ENCODE assay signal across 23 mouse cellular contexts in the genomic region with DNA sequence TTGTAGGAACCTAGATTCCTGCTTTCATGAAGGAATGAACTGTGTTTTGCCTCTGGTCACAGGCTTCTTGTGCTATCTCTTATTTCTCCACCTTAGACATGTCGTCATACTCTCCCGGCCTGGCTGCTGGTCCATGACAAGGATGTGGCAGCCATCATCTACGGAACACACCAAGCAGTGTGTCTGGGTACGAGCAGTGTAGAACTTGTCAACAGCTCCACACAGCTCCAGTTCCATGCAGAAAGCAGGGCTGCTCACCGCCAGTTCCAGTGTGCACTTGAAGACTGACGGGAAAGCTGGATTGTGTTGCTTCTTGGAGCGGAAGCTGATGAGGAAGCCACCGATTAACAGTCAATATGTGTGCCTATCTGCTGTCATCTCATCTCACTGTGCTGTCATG.
A peak's percentile ranks its signal among the peaks of the same experiment; 100 is the strongest.
DNase-seq lines count a peak whose midpoint lies in the region; ATAC-seq lines count a peak whose summit lies in the region.
"Had no signal": no experiment of that assay in that cellular context is flagged by ENCODE, and none has a peak within 500 bp of the region (broad histone marks: within the 10 kb centered on the region; RNA-seq: fewer than 3 reads in every experiment).

No protein-coding gene starts in this region.

- peak overlapping the region; percentile 37; the same call in 1 of the 2 replicates for H3K27ac ChIP-seq in heart, embryonic 10.5 days
- H3K27ac ChIP-seq in heart, embryonic 13.5 days (replicated peaks): peak overlapping the region; percentile 58
- H3K27ac ChIP-seq in heart, embryonic 16.5 days (ENCODE audit: low read length): no peak overlapping the region
- H3K27ac ChIP-seq: forebrain, embryonic 10.5 days; forebrain, embryonic 13.5 days; hindbrain, embryonic 12.5 days; hindbrain, embryonic 15.5 days had no signal

- H3K4me3 ChIP-seq in heart, embryonic 10.5 days: no peak overlapping the region
- H3K4me3 ChIP-seq in heart, embryonic 13.5 days: no peak overlapping the region
- no peak overlapping the region for H3K4me3 ChIP-seq in heart, embryonic 16.5 days (ENCODE audit: low read length)
- H3K4me3 ChIP-seq: forebrain, embryonic 10.5 days; forebrain, embryonic 13.5 days; hindbrain, embryonic 12.5 days; hindbrain, embryonic 15.5 days had no signal

- peak; percentile 14; the same call in 1 of the 2 replicates for ATAC-seq in heart, embryonic 13.5 days (ENCODE audit: extremely low read depth, insufficient number of reproducible peaks, low FRiP score, low TSS enrichment)
- ATAC-seq in heart, embryonic 16.5 days (replicated peaks; ENCODE audit: extremely low read depth, insufficient read depth, low FRiP score): peak; percentile 18; the same call in 1 of the 2 replicates
- ATAC-seq: forebrain, embryonic 13.5 days; forebrain, embryonic 16.5 days; intestine, postnatal 0 days; Patski had no signal

- no peaks in the 10 kb centered on the region for H3K9me3 ChIP-seq in heart, embryonic 10.5 days
- no peaks in the 10 kb centered on the region for H3K9me3 ChIP-seq in heart, embryonic 13.5 days
- H3K9me3 ChIP-seq in heart, embryonic 16.5 days (replicated peaks; ENCODE audit: control insufficient read depth, low read length): no peaks in the 10 kb centered on the region
- H3K9me3 ChIP-seq: forebrain, embryonic 10.5 days; forebrain, embryonic 13.5 days; G1E; hindbrain, embryonic 12.5 days; hindbrain, embryonic 15.5 days had no signal

- no peaks in the 10 kb centered on the region for H3K27me3 ChIP-seq in heart, embryonic 10.5 days (ENCODE audit: insufficient read depth, poor library complexity, severe bottlenecking)
- H3K27me3 ChIP-seq in heart, embryonic 13.5 days (replicated peaks): no peaks in the 10 kb centered on the region
- no peaks in the 10 kb centered on the region for H3K27me3 ChIP-seq in heart, embryonic 16.5 days (ENCODE audit: control insufficient read depth, insufficient read depth, low read length)
- H3K27me3 ChIP-seq: forebrain, embryonic 13.5 days; hindbrain, embryonic 12.5 days; hindbrain, embryonic 15.5 days; Patski had no signal

- H3K9ac ChIP-seq in heart, embryonic 13.5 days: no peak overlapping the region
- H3K9ac ChIP-seq in heart, embryonic 16.5 days (ENCODE audit: low read length): no peak overlapping the region
- H3K9ac ChIP-seq: forebrain, embryonic 13.5 days; hindbrain, embryonic 12.5 days; hindbrain, embryonic 15.5 days had no signal

- no peaks in the 10 kb centered on the region for H3K36me3 ChIP-seq in heart, embryonic 10.5 days
- no peaks in the 10 kb centered on the region for H3K36me3 ChIP-seq in heart, embryonic 13.5 days
- no peaks in the 10 kb centered on the region for H3K36me3 ChIP-seq in heart, embryonic 16.5 days (ENCODE audit: control insufficient read depth, insufficient read depth)
- H3K36me3 ChIP-seq: forebrain, embryonic 10.5 days; hindbrain, embryonic 12.5 days; hindbrain, embryonic 15.5 days had no signal

- WGBS in heart, embryonic 10.5 days: 35% methylated on average over 8 of the region's 8 CpGs
- WGBS in heart, embryonic 13.5 days: 37% methylated on average over 8 of the region's 8 CpGs
- 37% methylated on average over 8 of the region's 8 CpGs for whole genome bisulfite sequencing in heart, embryonic 16.5 days

- peak; percentile 80 for DNase-seq in heart, embryonic 10.5 days (ENCODE audit: low spot score)
- no peak for DNase-seq in heart, postnatal 10 days
- DNase-seq in heart, postnatal 25 days (ENCODE audit: low spot score): no peak
- no peak for DNase-seq in heart, adult 8-10 months (ENCODE audit: low spot score)
- DNase-seq: adrenal gland, postnatal 10 days; adrenal gland, postnatal 36 days; B cell, adult 2 months; cerebellum, adult 18-20 months; cerebellum, adult 9-10 months; cerebellum, postnatal 14 days; gastrocnemius, postnatal 10 days; gastrocnemius, postnatal 36 days; kidney, adult 2 months had no signal

- H3K4me1 ChIP-seq in heart, embryonic 10.5 days: peaks cover 34% of the 10 kb centered on the region
- peaks cover 40% of the 10 kb centered on the region for H3K4me1 ChIP-seq in heart, embryonic 13.5 days
- peaks cover 10% of the 10 kb centered on the region for H3K4me1 ChIP-seq in heart, embryonic 16.5 days (ENCODE audit: control insufficient read depth, insufficient read depth, low read length)
- H3K4me1 ChIP-seq: forebrain, embryonic 13.5 days; hindbrain, embryonic 12.5 days; hindbrain, embryonic 15.5 days had no signal

- H3K4me2 ChIP-seq in heart, embryonic 13.5 days: peak overlapping the region; percentile 27; the same call in 1 of the 2 replicates
- no peak overlapping the region for H3K4me2 ChIP-seq in heart, embryonic 16.5 days (ENCODE audit: low read depth, low read length)
- H3K4me2 ChIP-seq: forebrain, embryonic 13.5 days; hindbrain, embryonic 12.5 days; hindbrain, embryonic 15.5 days had no signal

- intact Hi-C loops in heart, postnatal 10 days (cut with DNase I): no loop called here
- intact Hi-C loops in heart, postnatal 25 days (cut with DNase I): no loop called here
